Mouse (Mus musculus): Measurements from ENCODE around the gene Spc25. TPM values are rescaled to one million over a fixed set of nuclear protein-coding genes. Genes with fewer than 3 reads are reported as not detected.

Gene Spc25
- polyA plus RNA-seq, 1 experiment from 2014 or later = 24.5 TPM

DNA sequence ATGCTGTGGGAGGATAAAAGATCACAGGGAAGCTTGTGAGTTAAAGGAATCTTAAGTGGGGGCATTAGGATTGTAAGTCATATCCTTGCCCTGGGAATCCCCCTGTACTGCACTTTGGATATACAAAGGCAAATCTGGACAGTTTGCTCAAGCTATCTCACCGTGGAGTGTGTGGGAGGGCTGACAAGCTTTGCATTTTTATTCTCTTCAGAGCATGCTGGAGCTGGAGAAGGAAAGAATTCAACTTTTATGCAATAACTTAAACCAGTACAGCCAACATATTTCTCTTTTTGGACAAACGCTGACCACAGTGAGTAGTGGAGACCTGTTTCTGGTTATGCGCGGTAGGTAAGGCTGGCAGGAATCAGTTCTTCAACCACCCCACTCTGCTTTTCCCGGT lies 30.7 kb downstream of the Spc25 start:
- H3K9me3 ChIP-seq = no peaks in the 10 kb centered on the region
- no peaks in the 10 kb centered on the region for H3K36me3 ChIP-seq (replicated peaks)
- H3K4me1 ChIP-seq = no peaks in the 10 kb centered on the region
- no peak overlapping the region for H3K9ac ChIP-seq
- no peak overlapping the region for H3K27ac ChIP-seq
- H3K27me3 ChIP-seq (replicated peaks) = no peaks in the 10 kb centered on the region
- H3K4me3 ChIP-seq = no peak overlapping the region
- WGBS = 63% methylated on average over 5 of the region's 5 CpGs
- no peak for ATAC-seq (replicated peaks)
- H3K4me2 ChIP-seq = no peak overlapping the region

DNA sequence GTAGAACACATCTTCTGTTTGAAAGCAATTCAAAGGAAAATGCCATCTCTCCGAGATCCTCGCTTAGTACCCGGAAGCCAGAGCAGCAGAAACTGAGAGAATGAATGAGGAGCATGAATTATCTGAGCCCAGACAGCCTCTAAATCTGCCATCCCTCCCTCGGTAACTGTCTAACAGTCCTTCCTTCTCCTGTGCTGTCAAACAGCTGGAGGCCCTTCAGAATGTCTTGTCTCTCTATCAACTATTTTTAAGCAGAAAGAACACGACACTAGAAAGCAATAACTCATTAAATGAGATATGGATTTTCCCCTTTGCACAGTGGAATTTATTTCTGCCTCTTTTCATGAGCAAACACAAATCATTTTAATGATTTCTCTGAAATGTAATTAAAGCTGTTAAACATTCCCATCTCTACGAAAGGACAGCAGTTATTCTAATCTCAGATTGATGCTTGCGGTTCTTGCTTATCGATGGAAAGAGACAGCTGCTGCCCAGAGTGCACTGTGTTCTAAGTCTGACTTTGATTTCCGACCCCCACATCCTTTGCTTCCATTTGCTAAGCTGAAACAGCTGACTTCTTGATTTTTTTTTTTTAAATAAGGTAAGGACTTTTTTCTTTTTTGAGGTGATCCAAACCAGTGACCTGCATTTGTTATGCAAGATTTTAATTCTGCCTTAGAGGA lies 35.5 kb downstream of the Spc25 start:
- no peak overlapping the region for H3K27ac ChIP-seq
- no peak for ATAC-seq (replicated peaks)
- H3K4me3 ChIP-seq = no peak overlapping the region
- H3K4me2 ChIP-seq = no peak overlapping the region
- no peaks in the 10 kb centered on the region for H3K9me3 ChIP-seq
- H3K9ac ChIP-seq = no peak overlapping the region
- H3K4me1 ChIP-seq = no peaks in the 10 kb centered on the region
- no peaks in the 10 kb centered on the region for H3K36me3 ChIP-seq (replicated peaks)
- no peaks in the 10 kb centered on the region for H3K27me3 ChIP-seq (replicated peaks)
- 66% methylated on average over 9 of the region's 9 CpGs for WGBS

DNA sequence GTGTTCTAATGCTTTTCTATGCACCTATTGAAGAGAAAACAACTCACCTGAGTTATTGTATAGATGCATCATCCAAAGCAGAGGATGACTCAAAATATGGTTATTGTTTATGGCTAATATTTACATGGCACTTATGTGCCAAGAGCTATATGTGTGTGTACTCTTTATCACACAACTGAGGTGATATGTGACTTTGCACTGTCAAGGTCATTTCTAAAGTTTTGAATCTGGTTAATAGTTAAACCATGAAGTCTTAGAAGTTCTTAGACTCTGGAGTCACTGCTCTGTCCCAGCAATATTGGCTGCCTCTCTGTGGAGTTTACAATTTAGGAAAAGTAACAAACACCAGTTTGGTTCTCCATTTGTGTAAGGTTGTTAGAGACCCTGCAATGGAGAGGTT lies 47.1 kb downstream of the Spc25 start:
- H3K9ac ChIP-seq = no peak overlapping the region
- no peaks in the 10 kb centered on the region for H3K36me3 ChIP-seq (replicated peaks)
- no peak overlapping the region for H3K4me2 ChIP-seq
- no peak overlapping the region for H3K27ac ChIP-seq
- H3K27me3 ChIP-seq (replicated peaks) = no peaks in the 10 kb centered on the region
- no peak for ATAC-seq (replicated peaks)
- H3K4me3 ChIP-seq = no peak overlapping the region
- H3K4me1 ChIP-seq = no peaks in the 10 kb centered on the region
- H3K9me3 ChIP-seq = no peaks in the 10 kb centered on the region

DNA sequence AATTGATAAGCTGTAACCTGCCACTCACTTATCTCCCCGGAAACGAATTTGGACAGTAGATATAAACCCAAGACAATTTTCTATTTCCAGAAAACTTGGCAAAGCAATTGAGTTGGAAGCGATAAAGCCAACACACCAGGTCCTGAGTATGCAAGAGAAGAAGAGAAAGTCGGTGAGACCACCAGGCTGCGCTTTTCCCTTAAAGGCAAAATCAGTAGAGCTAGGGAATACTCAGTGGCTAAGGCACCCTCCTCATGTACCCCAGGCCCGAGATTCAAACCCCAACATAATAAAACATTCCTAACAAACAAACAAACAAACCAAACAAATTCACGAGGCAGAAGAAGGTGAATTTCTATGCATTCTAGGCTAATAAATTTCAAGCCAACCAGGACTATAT lies 49.7 kb downstream of the Spc25 start:
- no peak for ATAC-seq (replicated peaks)
- no peaks in the 10 kb centered on the region for H3K27me3 ChIP-seq (replicated peaks)
- H3K9me3 ChIP-seq = no peaks in the 10 kb centered on the region
- no peak overlapping the region for H3K4me3 ChIP-seq
- H3K27ac ChIP-seq = no peak overlapping the region
- WGBS = 75% methylated on average over 7 of the region's 7 CpGs
- H3K4me2 ChIP-seq = no peak overlapping the region
- no peaks in the 10 kb centered on the region for H3K4me1 ChIP-seq
- no peak overlapping the region for H3K9ac ChIP-seq
- no peaks in the 10 kb centered on the region for H3K36me3 ChIP-seq (replicated peaks)

DNA sequence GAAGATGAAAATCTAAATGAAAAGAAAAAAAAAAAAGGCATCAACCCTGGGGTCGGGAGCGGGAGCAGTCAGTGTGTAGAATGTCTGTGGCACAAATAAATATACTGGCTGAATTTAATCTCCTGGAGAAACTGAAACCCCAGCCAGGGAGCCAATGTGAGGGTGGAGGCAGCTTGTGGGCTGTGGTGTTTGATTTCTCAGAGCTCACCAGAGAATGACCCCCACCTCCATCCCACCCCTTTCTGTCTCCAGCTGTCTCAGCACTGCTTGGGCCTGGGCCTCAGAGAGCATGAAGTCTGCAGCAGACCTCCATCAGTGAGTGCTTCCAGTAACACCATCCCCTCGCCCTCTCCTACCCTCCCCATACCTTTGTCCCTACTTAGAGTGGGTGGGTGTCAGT lies 50.1 kb downstream of the Spc25 start:
- Histone ChIP-seq H3K4me2 (no peak overlapping the region), H3K27ac (no peak overlapping the region), H3K9ac (no peak overlapping the region), H3K27me3 (replicated peaks) (no peaks in the 10 kb centered on the region), H3K4me3 (no peak overlapping the region), H3K4me1 (no peaks in the 10 kb centered on the region), H3K9me3 (no peaks in the 10 kb centered on the region), H3K36me3 (replicated peaks) (no peaks in the 10 kb centered on the region)
- no peak for ATAC-seq (replicated peaks)
- 75% methylated on average over 3 of the region's 3 CpGs for WGBS

DNA sequence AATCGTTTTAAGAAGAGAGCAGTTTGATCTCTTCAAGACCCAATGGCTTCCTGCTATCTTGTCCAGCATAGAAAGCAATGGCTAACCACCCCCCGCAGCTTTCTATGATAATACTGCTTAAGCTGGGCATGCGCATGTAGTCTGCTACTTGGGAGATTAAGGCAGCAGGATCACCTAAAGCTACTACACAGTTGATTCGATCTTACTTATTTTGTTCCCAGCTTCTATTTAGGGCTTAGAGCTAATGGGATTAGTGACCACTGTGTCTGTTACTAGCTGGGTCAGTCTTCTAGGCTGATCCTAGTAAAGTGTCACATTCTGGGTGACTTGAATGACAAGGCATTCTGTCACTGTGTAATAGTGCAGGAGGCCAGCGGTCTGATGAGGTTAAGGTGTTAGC lies 55.2 kb downstream of the Spc25 start:
- Histone ChIP-seq H3K4me2 (no peak overlapping the region), H3K27ac (no peak overlapping the region), H3K27me3 (replicated peaks) (no peaks in the 10 kb centered on the region), H3K9ac (no peak overlapping the region), H3K9me3 (no peaks in the 10 kb centered on the region), H3K36me3 (replicated peaks) (no peaks in the 10 kb centered on the region), H3K4me1 (no peaks in the 10 kb centered on the region), H3K4me3 (no peak overlapping the region)
- WGBS = 20% methylated on average over 5 of the region's 5 CpGs
- no peak for ATAC-seq (replicated peaks)

DNA sequence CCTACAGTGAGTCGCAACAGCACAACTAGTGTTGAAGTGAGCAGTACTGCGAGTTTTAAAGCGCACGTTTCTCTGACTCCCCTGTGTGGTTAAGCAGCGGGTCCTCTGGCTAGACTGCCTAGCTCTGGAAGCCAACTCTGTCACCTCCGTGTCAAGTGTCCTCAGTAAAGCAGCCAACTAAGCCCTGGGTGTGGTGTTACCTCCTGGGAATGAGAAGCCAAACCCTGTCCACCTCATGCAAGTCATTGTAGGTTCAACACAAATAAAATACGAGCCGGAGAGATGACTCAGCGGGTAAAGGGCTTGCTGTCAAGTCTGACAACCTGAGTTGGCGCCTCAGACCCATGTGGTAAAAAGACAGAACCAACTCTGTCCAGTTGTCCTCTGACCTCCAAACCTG lies 56.8 kb downstream of the Spc25 start:
- Histone ChIP-seq H3K27ac (no peak overlapping the region), H3K4me1 (no peaks in the 10 kb centered on the region), H3K4me3 (no peak overlapping the region), H3K9me3 (no peaks in the 10 kb centered on the region), H3K27me3 (replicated peaks) (no peaks in the 10 kb centered on the region), H3K36me3 (replicated peaks) (no peaks in the 10 kb centered on the region), H3K9ac (no peak overlapping the region), H3K4me2 (no peak overlapping the region)
- WGBS = 92% methylated on average over 10 of the region's 10 CpGs
- no peak for ATAC-seq (replicated peaks)

DNA sequence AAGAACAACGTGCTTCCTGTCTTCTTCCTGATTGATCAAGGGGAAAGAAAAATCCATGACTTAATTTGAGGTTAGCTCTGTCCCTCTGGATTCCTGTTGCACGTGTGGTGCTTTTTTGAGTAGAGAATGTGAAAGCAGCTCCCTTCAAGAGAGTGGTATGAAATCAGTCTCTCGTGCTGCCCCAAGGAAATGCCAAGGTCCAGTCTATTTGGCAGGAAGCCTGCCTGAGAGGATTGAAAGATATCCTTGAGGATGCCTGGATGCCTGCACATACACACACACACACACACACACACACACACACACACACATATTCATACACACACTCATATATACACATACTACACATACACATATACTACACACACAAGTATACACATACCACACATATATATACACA lies 57.3 kb downstream of the Spc25 start:
- H3K9me3 ChIP-seq = no peaks in the 10 kb centered on the region
- no peaks in the 10 kb centered on the region for H3K27me3 ChIP-seq (replicated peaks)
- H3K4me2 ChIP-seq = no peak overlapping the region
- H3K36me3 ChIP-seq (replicated peaks) = no peaks in the 10 kb centered on the region
- H3K9ac ChIP-seq = no peak overlapping the region
- no peak overlapping the region for H3K4me3 ChIP-seq
- H3K27ac ChIP-seq = no peak overlapping the region
- WGBS = 70% methylated on average over 3 of the region's 3 CpGs
- no peaks in the 10 kb centered on the region for H3K4me1 ChIP-seq
- no peak for ATAC-seq (replicated peaks)

Other genes with a start within 250 kb of the Spc25 start
- 1.1 and 1.7 TPM in 2 replicates for gene Nostrin, start 70.4 kb downstream of the Spc25 start, polyA plus RNA-seq (2015; fragmentation: Nextera tagmentation; extraction: Ambion mirVana)
- gene G6pc2, start 4.9 kb upstream of the Spc25 start, polyA plus RNA-seq (2015; fragmentation: Nextera tagmentation; extraction: Ambion mirVana) = 0.22 TPM in 1 of 2 replicates, not detected in the other
- not detected in 2 replicates for gene Abcb11, start 136.4 kb upstream of the Spc25 start, polyA plus RNA-seq (2015; fragmentation: Nextera tagmentation; extraction: Ambion mirVana)
- not detected in 2 replicates for gene Dhrs9, start 174.3 kb upstream of the Spc25 start, polyA plus RNA-seq (2015; fragmentation: Nextera tagmentation; extraction: Ambion mirVana)